Mouse (Mus musculus) naive thymus-derived CD4-positive, alpha-beta T cell, adult 5 months (primary cell): ENCODE data around the gene Kazald1. TPM values are rescaled to one million over a fixed set of nuclear protein-coding genes. Genes with fewer than 3 reads are reported as not detected.

Experiments
- polyA plus RNA-seq: library from polyadenylated mRNA; unstranded; fragments of 100-300 nt; shearing (Covaris generic); gene quantifications from one replicate; pipeline ENCODE4 v1.2.1, GENCODE M21; 2017

The Kazald1 gene
- polyA plus RNA-seq, result 0.42 TPM

GRCm38 (mm10) chr19:45074580-45075322, at the start of gene Kazald1:
TSS of gene Kazald1 (plus strand) at chr19:45075241.

GRCm38 (mm10) chr19:45045651-45046050, 29.4 kb upstream of the Kazald1 start, which contains the start of gene Pdzd7:
TSS of gene Pdzd7 (minus strand) at chr19:45045717.

GRCm38 (mm10) chr19:45047417-45047934, 27.6 kb upstream of the Kazald1 start, which contains the start of gene Sfxn3:
TSS of gene Sfxn3 (plus strand) at chr19:45047503.

Other genes starting within 250 kb of the Kazald1 start
- gene Slf2, start 144.1 kb upstream of the Kazald1 start, polyA plus RNA-seq, result 49.9 TPM
- not detected for gene Sema4g, start 86.1 kb upstream of the Kazald1 start, polyA plus RNA-seq
- 9.9 TPM for gene Twnk, start 69.6 kb upstream of the Kazald1 start, polyA plus RNA-seq
- 52.8 TPM for gene Mrpl43, start 68.8 kb upstream of the Kazald1 start, polyA plus RNA-seq
- gene Lzts2, start 60.8 kb upstream of the Kazald1 start, polyA plus RNA-seq, result 3.7 TPM
- not detected for gene Pdzd7, start 29.5 kb upstream of the Kazald1 start, polyA plus RNA-seq
- gene Sfxn3, start 27.7 kb upstream of the Kazald1 start, polyA plus RNA-seq, result 58.2 TPM
- not detected for gene Tlx1, start 75.4 kb downstream of the Kazald1 start, polyA plus RNA-seq
- not detected for gene Lbx1, start 160.6 kb downstream of the Kazald1 start, polyA plus RNA-seq